Mouse (Mus musculus) embryonic facial prominence, embryonic 11.5 days (tissue): ENCODE data around the gene Tpr. TPM values are rescaled to one million over a fixed set of nuclear protein-coding genes. Genes with fewer than 3 reads are reported as not detected.

ENCODE experiments used
- ATAC-seq: fragments of 200-750 bp; cut with Nextera tagmentation; replicated peaks from 2 replicates; pipeline ENCODE4 v1.8.0; 2017; ENCODE audit warnings: low read depth; ENCODE audit not compliant: insufficient number of reproducible peaks, low FRiP score, low TSS enrichment
- DNase-seq: peaks from one replicate; pipeline ENCODE4 v3.0.0-alpha.2; 2015; ENCODE audit warnings: low spot score
- H3K27ac ChIP-seq: fragments of 300-500 bp; sonication (generic); replicated peaks from 2 replicates; pipeline ENCODE4 v1.5.1; 2014; ENCODE audit warnings: mild to moderate bottlenecking, low read depth, low read length, control low read depth
- H3K27me3 ChIP-seq: fragments of 300-500 bp; sonication (generic); 2 replicates; pipeline ENCODE4 v1.6.1; 2014; ENCODE audit warnings: mild to moderate bottlenecking, low read length, moderate library complexity, mixed read lengths; ENCODE audit not compliant: control insufficient read depth, insufficient read depth
- H3K36me3 ChIP-seq: fragments of 300-500 bp; sonication (generic); replicated peaks from 2 replicates; pipeline ENCODE4 v1.6.1; 2014; ENCODE audit warnings: low read depth, mild to moderate bottlenecking, low read length, moderate library complexity, mixed read lengths; ENCODE audit not compliant: control insufficient read depth, insufficient read depth
- H3K4me1 ChIP-seq: fragments of 300-500 bp; sonication (generic); 2 replicates; pipeline ENCODE4 v1.6.1; 2014; ENCODE audit warnings: low read length, mixed read lengths; ENCODE audit not compliant: control insufficient read depth, insufficient read depth
- H3K4me2 ChIP-seq: fragments of 300-500 bp; sonication (generic); 2 replicates; pipeline ENCODE4 v1.6.1; 2014; ENCODE audit warnings: low read depth, mild to moderate bottlenecking, control low read depth, low read length, moderate library complexity
- H3K4me3 ChIP-seq: fragments of 300-500 bp; sonication (generic); 2 replicates; pipeline ENCODE4 v1.5.1; 2014; ENCODE audit warnings: low read depth, low read length, control low read depth
- H3K9ac ChIP-seq: fragments of 300-500 bp; sonication (generic); replicated peaks from 2 replicates; pipeline ENCODE4 v1.6.1; 2014; ENCODE audit warnings: mild to moderate bottlenecking, control low read depth, low read length
- H3K9me3 ChIP-seq: fragments of 300-500 bp; sonication (generic); replicated peaks from 2 replicates; pipeline ENCODE4 v1.6.1; 2016; ENCODE audit warnings: mild to moderate bottlenecking, low read length, inconsistent platforms, mixed read lengths; ENCODE audit not compliant: control insufficient read depth
- WGBS: fragments of 180-500 bp; shearing (Covaris S2); extraction: QIAGEN DNeasy Blood & Tissue Kit; methylation state at CpG from one replicate; pipeline ENCODE4 v1.1.7; 2014; 5-methylcytosine and 5-hydroxymethylcytosine counted together
- polyA plus RNA-seq: library from polyadenylated mRNA; unstranded; fragments of >200 nt; fragmentation: Nextera tagmentation; extraction: Ambion mirVana; gene quantifications from 2 replicates; pipeline ENCODE4 v1.2.1, GENCODE M21; 2014

Gene Tpr
- 171 and 182 TPM in 2 replicates for polyA plus RNA-seq

- H3K4me2 ChIP-seq, result peak within 1 kb of the TSS; percentile 48
- no peaks in the 10 kb centered on the region for H3K36me3 ChIP-seq
- H3K9ac ChIP-seq, result peak within 1 kb of the TSS; percentile 75
- H3K27me3 ChIP-seq, result no peaks in the 10 kb centered on the region
- under 1% methylated on average over 76 of the region's 76 CpGs for WGBS
- H3K4me3 ChIP-seq, result peak within 1 kb of the TSS; percentile 69
- H3K27ac ChIP-seq, result peak within 1 kb of the TSS; percentile 85
- DNase-seq (peak; percentile 99), ATAC-seq (peak; percentile 99)
- no peaks in the 10 kb centered on the region for H3K9me3 ChIP-seq
- no peaks in the 10 kb centered on the region for H3K4me1 ChIP-seq
These were observed at the start of gene Tpr, which contains the start of gene Odr4 for GRCm38 (mm10) chr1:150392638-150393487. Gene Tpr, plus strand, starts transcription at chr1:150392838. Gene Odr4, minus strand, starts transcription at chr1:150393080.

DNA sequence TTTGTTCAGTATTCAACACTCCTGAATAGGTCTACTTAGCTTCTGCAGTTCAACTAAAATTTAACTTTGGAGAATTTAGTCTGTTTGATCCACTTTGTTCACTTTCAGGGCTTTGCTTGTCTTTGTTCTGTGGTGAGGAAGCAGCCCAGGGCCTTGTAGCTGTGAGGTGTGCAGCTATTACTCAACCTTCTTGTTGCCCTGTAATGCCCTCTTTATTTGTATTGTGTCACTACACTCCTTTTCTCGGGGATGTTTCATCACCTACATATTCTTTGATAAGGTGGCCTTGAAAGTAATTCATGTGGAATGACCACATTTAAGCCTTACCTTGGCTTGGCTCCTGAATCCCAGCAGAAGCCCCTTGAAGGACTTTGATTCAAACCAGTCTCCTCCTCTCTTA lies 31.8 kb upstream of the Tpr start:
- Histone ChIP-seq H3K27ac (no peak overlapping the region), H3K9me3 (no peaks in the 10 kb centered on the region), H3K27me3 (no peaks in the 10 kb centered on the region), H3K9ac (no peak overlapping the region), H3K36me3 (peaks cover 3% of the 10 kb centered on the region), H3K4me1 (no peaks in the 10 kb centered on the region), H3K4me2 (no peak overlapping the region), H3K4me3 (no peak overlapping the region)
- no peak for ATAC-seq
- DNase-seq, result no peak
- 83% methylated on average over 1 of the region's 1 CpGs for WGBS

- no peaks in the 10 kb centered on the region for H3K36me3 ChIP-seq
- peak; percentile 48 for DNase-seq
- H3K4me1 ChIP-seq, result no peaks in the 10 kb centered on the region
- ATAC-seq, result no peak
- no peak overlapping the region for H3K9ac ChIP-seq
- no peaks in the 10 kb centered on the region for H3K27me3 ChIP-seq
- no peak overlapping the region for H3K4me3 ChIP-seq
- 92% methylated on average over 3 of the region's 3 CpGs for WGBS
- H3K4me2 ChIP-seq, result no peak overlapping the region
- H3K9me3 ChIP-seq, result no peaks in the 10 kb centered on the region
- H3K27ac ChIP-seq, result no peak overlapping the region
These were observed 19.7 kb upstream of the Tpr start for GRCm38 (mm10) chr1:150372895-150373294.

GRCm38 (mm10) chr1:150374247-150374646 lies 18.4 kb upstream of the Tpr start:
- Histone ChIP-seq H3K4me2 (no peak overlapping the region), H3K27ac (no peak overlapping the region), H3K4me1 (no peaks in the 10 kb centered on the region), H3K9me3 (no peaks in the 10 kb centered on the region), H3K27me3 (no peaks in the 10 kb centered on the region), H3K9ac (no peak overlapping the region), H3K36me3 (no peaks in the 10 kb centered on the region), H3K4me3 (no peak overlapping the region)
- no peak for DNase-seq
- ATAC-seq, result no peak
- 92% methylated on average over 2 of the region's 2 CpGs for WGBS

DNA sequence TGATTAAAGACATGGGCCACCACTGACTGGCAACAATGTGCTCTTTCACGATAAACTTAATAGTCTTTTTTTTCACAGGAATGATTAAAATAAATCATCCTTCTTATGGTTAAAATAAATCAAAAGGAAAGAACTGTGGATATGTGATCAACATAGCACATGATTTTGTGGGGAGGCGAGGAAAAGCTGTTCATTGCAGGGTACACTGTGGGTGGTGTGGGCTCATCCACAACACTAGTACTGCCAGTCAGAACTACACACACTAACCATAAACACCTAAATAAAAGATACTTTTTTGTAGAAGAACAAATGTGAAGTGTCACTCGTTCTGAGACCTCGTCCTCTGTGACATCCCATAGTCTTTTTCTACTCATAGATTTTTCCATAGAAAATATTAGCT lies 8.5 kb upstream of the Tpr start:
- 96% methylated on average over 4 of the region's 4 CpGs for WGBS
- Histone ChIP-seq H3K9me3 (no peaks in the 10 kb centered on the region), H3K9ac (no peak overlapping the region), H3K4me1 (no peaks in the 10 kb centered on the region), H3K27ac (no peak overlapping the region), H3K4me2 (no peak overlapping the region), H3K4me3 (no peak overlapping the region), H3K27me3 (no peaks in the 10 kb centered on the region), H3K36me3 (no peaks in the 10 kb centered on the region)
- ATAC-seq (no peak), DNase-seq (no peak)

DNA sequence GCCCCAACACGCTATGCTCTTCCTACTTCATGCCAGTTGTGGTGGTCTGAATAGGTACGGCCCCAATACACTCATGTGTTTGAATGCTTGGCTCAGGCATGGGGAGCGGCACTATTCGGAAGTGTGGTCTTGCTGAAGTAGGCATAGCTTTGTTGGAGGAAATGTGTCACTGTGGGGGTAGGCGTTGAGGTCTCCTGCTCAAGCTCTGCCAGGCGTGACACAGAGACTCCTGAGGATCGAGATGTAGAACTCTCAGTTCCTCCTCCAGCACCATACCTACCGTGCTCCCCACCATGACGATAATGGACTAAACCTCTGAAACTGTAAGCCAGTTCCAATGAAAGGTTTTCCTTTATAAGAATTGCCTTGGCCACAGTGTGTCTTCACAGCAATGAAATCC lies 5.1 kb upstream of the Tpr start:
- no peaks in the 10 kb centered on the region for H3K9me3 ChIP-seq

GRCm38 (mm10) chr1:150389390-150390129 lies 3.1 kb upstream of the Tpr start:
- H3K9me3 ChIP-seq, result no peaks in the 10 kb centered on the region
- H3K36me3 ChIP-seq, result no peaks in the 10 kb centered on the region
- WGBS, result 90% methylated on average over 6 of the region's 6 CpGs
- H3K4me1 ChIP-seq, result no peaks in the 10 kb centered on the region
- H3K4me3 ChIP-seq, result no peak overlapping the region
- no peak for DNase-seq
- no peak overlapping the region for H3K4me2 ChIP-seq
- no peak overlapping the region for H3K27ac ChIP-seq
- H3K9ac ChIP-seq, result no peak overlapping the region
- H3K27me3 ChIP-seq, result no peaks in the 10 kb centered on the region
- no peak for ATAC-seq

More for the DNA sequence above, 5.1 kb upstream of the Tpr start:
- Histone ChIP-seq H3K9ac (no peak overlapping the region), H3K4me2 (no peak overlapping the region), H3K4me1 (no peaks in the 10 kb centered on the region), H3K4me3 (no peak overlapping the region), H3K27ac (no peak overlapping the region), H3K27me3 (no peaks in the 10 kb centered on the region), H3K36me3 (no peaks in the 10 kb centered on the region)
- DNase-seq, result no peak
- WGBS, result 89% methylated on average over 9 of the region's 9 CpGs
- ATAC-seq, result no peak
